In the genomic region with DNA sequence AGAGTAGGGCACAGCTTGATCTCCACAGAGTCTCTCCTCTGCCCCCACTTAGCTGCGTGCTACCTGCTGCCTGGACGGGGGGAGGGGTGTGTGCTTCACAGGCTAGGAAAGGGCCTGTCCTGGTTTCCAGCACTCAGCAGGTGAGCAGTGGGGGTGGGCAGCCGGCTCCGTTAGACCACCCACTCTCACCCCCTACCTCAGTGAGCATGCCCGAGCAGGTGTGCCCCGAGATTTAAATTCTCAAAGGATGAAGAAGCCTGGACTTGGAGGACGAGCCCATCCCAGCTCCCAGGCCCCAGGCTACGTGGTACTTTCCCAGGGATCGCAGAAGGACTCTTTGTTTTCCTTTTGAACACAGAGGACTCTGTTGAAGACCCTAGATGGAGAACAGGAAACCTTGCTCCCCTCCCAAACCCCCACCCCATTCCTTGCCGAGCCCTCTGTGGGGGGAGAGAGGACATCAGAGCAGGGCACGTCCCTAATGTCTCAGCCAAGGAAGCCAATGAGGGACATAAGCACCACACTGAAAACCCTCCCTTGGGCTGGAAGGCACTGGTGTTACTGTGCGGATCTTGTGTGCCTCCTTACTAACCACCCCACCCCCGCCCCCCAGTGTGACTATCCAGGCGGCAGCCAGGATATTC, we compare ENCODE assay signal across 9 mouse cellular contexts.
DNase-seq lines count a peak whose midpoint lies in the region; ATAC-seq lines count a peak whose summit lies in the region.
"Had no signal": no experiment of that assay in that cellular context is flagged by ENCODE, and none has a peak within 500 bp of the region (broad histone marks: within the 10 kb centered on the region; RNA-seq: fewer than 3 reads in every experiment).

No protein-coding gene starts in this region.

- DNase-seq in embryo, embryonic 9.5 days (ENCODE audit: extremely low spot score) = peak; percentile 42
- DNase-seq in embryo, embryonic 10 days (ENCODE audit: low spot score) = no peak
- DNase-seq in midbrain, embryonic 10.5 days (ENCODE audit: low spot score) = no peak
- peak; percentile 44 for DNase-seq in limb, embryonic 10.5 days (ENCODE audit: low spot score)
- DNase-seq in retina, postnatal 1 day = peak; percentile 36
- DNase-seq: lung, postnatal 36 days had no signal

- WGBS in midbrain, embryonic 10.5 days = 24% methylated on average over 14 of the region's 14 CpGs
- 21% methylated on average over 14 of the region's 14 CpGs for WGBS in midbrain, embryonic 15.5 days
- WGBS in limb, embryonic 10.5 days = 34% methylated on average over 14 of the region's 14 CpGs

- no peaks in the 10 kb centered on the region for H3K36me3 ChIP-seq in midbrain, embryonic 10.5 days
- H3K36me3 ChIP-seq in midbrain, embryonic 15.5 days (replicated peaks) = no peaks in the 10 kb centered on the region
- H3K36me3 ChIP-seq in limb, embryonic 10.5 days = no peaks in the 10 kb centered on the region

- no peak overlapping the region for H3K4me3 ChIP-seq in midbrain, embryonic 10.5 days
- H3K4me3 ChIP-seq in midbrain, embryonic 15.5 days = no peak overlapping the region
- no peak overlapping the region for H3K4me3 ChIP-seq in limb, embryonic 10.5 days

- no peak overlapping the region for H3K9ac ChIP-seq in midbrain, embryonic 15.5 days

- peak overlapping the region; percentile 65 for H3K27ac ChIP-seq in midbrain, embryonic 10.5 days (replicated peaks)
- H3K27ac ChIP-seq in midbrain, embryonic 15.5 days = no peak overlapping the region
- peak overlapping the region; percentile 72 for H3K27ac ChIP-seq in limb, embryonic 10.5 days

- no peak overlapping the region for H3K4me2 ChIP-seq in midbrain, embryonic 15.5 days

- peaks cover 16% of the 10 kb centered on the region for H3K27me3 ChIP-seq in midbrain, embryonic 10.5 days (ENCODE audit: low read depth, poor library complexity, severe bottlenecking)
- H3K27me3 ChIP-seq in midbrain, embryonic 15.5 days (replicated peaks) = no peaks in the 10 kb centered on the region
- peaks cover 14% of the 10 kb centered on the region; the same call in 1 of the 2 replicates for H3K27me3 ChIP-seq in limb, embryonic 10.5 days (ENCODE audit: low read depth, poor library complexity, severe bottlenecking)

- H3K4me1 ChIP-seq in midbrain, embryonic 10.5 days = peaks cover 38% of the 10 kb centered on the region
- peaks cover 41% of the 10 kb centered on the region for H3K4me1 ChIP-seq in midbrain, embryonic 15.5 days
- peaks cover 43% of the 10 kb centered on the region for H3K4me1 ChIP-seq in limb, embryonic 10.5 days

- no peak; the same call in 1 of the 2 replicates for ATAC-seq in midbrain, embryonic 15.5 days (replicated peaks)
- ATAC-seq in inflammation-experienced regulatory T-cells, adult 6 months = no peak
- no peak for ATAC-seq in activated CD4-positive, CD25-positive, alpha-beta regulatory T cell, adult 4 months

- no peaks in the 10 kb centered on the region for H3K9me3 ChIP-seq in midbrain, embryonic 10.5 days (replicated peaks)
- no peaks in the 10 kb centered on the region for H3K9me3 ChIP-seq in midbrain, embryonic 15.5 days
- H3K9me3 ChIP-seq in limb, embryonic 10.5 days (replicated peaks) = no peaks in the 10 kb centered on the region

Comparison
In these comparisons a context has a peak if more than half of its experiments do, and no peak if none do; other contexts are left out.
1. DNase-seq: peak in embryo, embryonic 9.5 days (single experiment), limb, embryonic 10.5 days (single experiment) and retina, postnatal 1 day (single experiment); none in embryo, embryonic 10 days (single experiment) and midbrain, embryonic 10.5 days (single experiment).